Mouse (Mus musculus): ENCODE data around the gene Ptpn18. TPM values are rescaled to one million over a fixed set of nuclear protein-coding genes. Genes with fewer than 3 reads are reported as not detected.
A peak's percentile ranks its signal among the peaks of the same experiment; 100 is the strongest.

Gene Ptpn18
- total and polyA plus RNA-seq, 3 experiments = 84.9 to 205 (median 155) TPM

DNA sequence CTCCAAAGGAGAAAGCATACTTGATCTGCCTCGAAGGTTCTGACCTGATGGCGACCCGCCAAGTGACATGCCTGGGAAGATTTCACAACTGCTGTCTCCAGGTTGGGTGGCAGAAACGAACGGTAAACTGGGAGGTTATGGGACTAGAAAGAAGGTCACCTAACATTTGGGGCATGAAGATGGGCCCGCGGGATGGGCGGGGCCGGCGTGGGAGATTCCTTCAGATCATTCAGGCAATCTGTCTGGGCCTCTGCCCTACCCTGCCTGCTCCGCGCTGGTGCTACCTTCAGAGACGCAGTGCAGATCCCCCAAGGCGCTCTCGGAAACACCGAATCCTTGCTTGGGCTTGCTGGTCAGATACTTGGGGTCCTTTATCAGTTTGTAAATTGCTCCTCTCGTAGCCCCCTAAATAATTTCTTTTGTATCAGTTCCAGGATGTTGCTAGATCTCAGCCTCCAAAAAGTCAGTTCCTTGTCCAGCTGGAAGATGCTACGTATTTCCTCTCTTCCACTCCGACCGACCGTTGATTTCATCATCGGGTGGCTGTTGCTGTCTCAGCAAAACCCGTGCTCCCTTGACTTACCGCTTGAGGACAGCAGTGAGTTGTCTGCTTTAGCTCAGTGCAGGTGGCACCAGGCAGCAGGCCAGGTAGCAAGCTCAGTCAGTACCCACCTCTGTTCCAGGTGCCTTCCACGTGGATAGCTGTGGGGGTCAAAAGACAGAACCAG is 26.1 kb downstream of the Ptpn18 start:
- Histone ChIP-seq H3K79me2 (replicated peaks; ENCODE audit: control insufficient read depth, extremely low read depth, insufficient read depth, poor library complexity, severe bottlenecking) (no peaks in the 10 kb centered on the region; the same call in 1 of the 2 replicates), H3K4me3 (replicated peaks in 1 of 3; ENCODE audit: low read depth in 2 of 3, low read length in 2 of 3, poor library complexity in 1 of 3) (peak overlapping the region; percentile 54 to 73 (median 69)), H3K9ac (ENCODE audit: insufficient read depth, low read depth) (peak overlapping the region; percentile 85), H3K27ac (ENCODE audit: insufficient read depth, low read depth) (peak overlapping the region; percentile 95), H3K9me3 (replicated peaks; ENCODE audit: low read length) (no peaks in the 10 kb centered on the region), H3K36me3 (replicated peaks in 1 of 2; ENCODE audit: control insufficient read depth in 1 of 2, insufficient read depth in 1 of 2, low read length in 1 of 2) (peaks cover 6 to 8% of the 10 kb centered on the region in 2 experiments), H3K27me3 (replicated peaks) (no peaks in the 10 kb centered on the region), H3K4me2 (ENCODE audit: insufficient read depth, low read depth, poor library complexity, severe bottlenecking) (peak overlapping the region; percentile 22; the same call in 1 of the 2 replicates), H3K4me1 (ENCODE audit: control insufficient read depth in 1 of 2, insufficient read depth in 2 of 2) (peaks cover 6 to 55% of the 10 kb centered on the region in 2 experiments)
- in situ Hi-C loops (cut with MboI; ENCODE audit: low pct_ligation_motif_present, low pct_unique_long_range_greater_than_20kb, low sequenced_read_pairs) = no loop called here
- DNase-seq (ENCODE audit: extremely low read depth) = peak; percentile 89
- dilution Hi-C loops (cut with MboI; ENCODE audit: extremely low pct_ligation_motif_present, extremely low pct_unique_long_range_greater_than_20kb, low sequenced_read_pairs) = no loop called here
- TF ChIP-seq ETS1 (conservative IDR thresholded peaks at IDR 0.05; ENCODE audit: low read depth, low read length) = peak; percentile 87
- TF ChIP-seq TCF12 (IDR thresholded peaks at IDR 0.05; ENCODE audit: low read depth, low read length) = peak; percentile 51; the same call in 1 of the 2 replicates
- no peak for TF ChIP-seq CHD1 (IDR thresholded peaks at IDR 0.05; ENCODE audit: low read depth, low read length)
- TF ChIP-seq JUND (conservative IDR thresholded peaks at IDR 0.05; ENCODE audit: low read depth, low read length) = no peak
- peak; percentile 56 for TF ChIP-seq HCFC1 (IDR thresholded peaks at IDR 0.05; ENCODE audit: low read depth, low read length)
- peak; percentile 60 to 88 for TF ChIP-seq CTCF (conservative IDR thresholded peaks at IDR 0.05 in 1 of 2, IDR thresholded peaks at IDR 0.05 in 1 of 2; ENCODE audit: low read depth in 2 of 2, low read length in 2 of 2)
- peak; percentile 78; the same call in 1 of the 2 replicates for TF ChIP-seq MXI1 (IDR thresholded peaks at IDR 0.05; ENCODE audit: low read depth, low read length)
- TF ChIP-seq JUN (IDR thresholded peaks at IDR 0.05; ENCODE audit: insufficient read depth, low read depth, low read length) = no peak
- peak; percentile 67 for TF ChIP-seq MAZ (IDR thresholded peaks at IDR 0.05; ENCODE audit: low read depth, low read length)
- TF ChIP-seq ZNF384 (IDR thresholded peaks at IDR 0.05; ENCODE audit: low read depth, low read length) = 0 out of 2 replicates have a peak, but pooled peaks have one; percentile 2
- TF ChIP-seq ZMIZ1 (IDR thresholded peaks at IDR 0.05; ENCODE audit: low read depth, low read length) = peak; percentile 75
- no peak for TF ChIP-seq ZKSCAN1 (IDR thresholded peaks at IDR 0.05; ENCODE audit: borderline replicate concordance, low read depth, low read length)
- peak; percentile 73 for TF ChIP-seq RAD21 (IDR thresholded peaks at IDR 0.05; ENCODE audit: low read depth, low read length)
- 0 out of 2 replicates have a peak, but pooled peaks have one; percentile 47 for TF ChIP-seq TBP (conservative IDR thresholded peaks at IDR 0.05; ENCODE audit: low read depth, low read length)
- no peak for TF ChIP-seq CHD2 (IDR thresholded peaks at IDR 0.05; ENCODE audit: low read length)
- TF ChIP-seq POLR2AphosphoS2 (IDR thresholded peaks at IDR 0.05; ENCODE audit: low read depth, low read length) = no peak
- TF ChIP-seq MEF2A (IDR thresholded peaks at IDR 0.05; ENCODE audit: borderline replicate concordance, low read depth, low read length) = no peak; the same call in 1 of the 2 replicates
- peak; percentile 43; the same call in 1 of the 2 replicates for TF ChIP-seq POLR2A (IDR thresholded peaks at IDR 0.05; ENCODE audit: low read depth, low read length)
- no peak for TF ChIP-seq USF2 (conservative IDR thresholded peaks at IDR 0.05; ENCODE audit: low read depth, low read length)
- TF ChIP-seq BHLHE40 (IDR thresholded peaks at IDR 0.05; ENCODE audit: low read depth, low read length) = no peak
- peak; percentile 65 for TF ChIP-seq SMC3 (IDR thresholded peaks at IDR 0.05; ENCODE audit: low read depth, low read length)
- TF ChIP-seq EP300 (IDR thresholded peaks at IDR 0.05; ENCODE audit: low read length) = peak; percentile 32; the same call in 1 of the 2 replicates
- no peak for TF ChIP-seq NRF1 (IDR thresholded peaks at IDR 0.05; ENCODE audit: low read depth, low read length)
- TF ChIP-seq UBTF (IDR thresholded peaks at IDR 0.05; ENCODE audit: low read depth, low read length) = no peak
- TF ChIP-seq NELFE (IDR thresholded peaks at IDR 0.05; ENCODE audit: low read depth, low read length) = no peak
- TF ChIP-seq MYC (IDR thresholded peaks at IDR 0.05; ENCODE audit: low read depth, low read length) = 0 out of 2 replicates have a peak, but pooled peaks have one; percentile 18
- peak; percentile 66 for TF ChIP-seq ELF1 (IDR thresholded peaks at IDR 0.05; ENCODE audit: low read depth, low read length)
- TF ChIP-seq MAX (IDR thresholded peaks at IDR 0.05; ENCODE audit: low read length) = peak; percentile 64; the same call in 1 of the 2 replicates
- peak; percentile 38; the same call in 1 of the 2 replicates for TF ChIP-seq IRF4 (IDR thresholded peaks at IDR 0.05; ENCODE audit: low read depth, low read length)
- TF ChIP-seq SIN3A (IDR thresholded peaks at IDR 0.05; ENCODE audit: low read length) = peak; percentile 76
- TF ChIP-seq KAT2A (IDR thresholded peaks at IDR 0.05; ENCODE audit: insufficient replicate concordance, low read length) = no peak
- TF ChIP-seq MAFK (IDR thresholded peaks at IDR 0.05; ENCODE audit: insufficient replicate concordance, low read length) = peak; percentile 99

Data from CH12.LX (cell line).